Mouse (Mus musculus) intestine, embryonic 16.5 days (tissue): ENCODE measurements around the gene Fbxo31. TPM values are rescaled to one million over a fixed set of nuclear protein-coding genes. Genes with fewer than 3 reads are reported as not detected.

Source experiments
- ATAC-seq: fragments of 200-750 bp; cut with Nextera tagmentation; 2 replicates; pipeline ENCODE4 v1.8.0; 2017; ENCODE audit warnings: moderate TSS enrichment, moderate library complexity
- H3K27ac ChIP-seq: fragments of 300-500 bp; sonication (generic); 2 replicates; pipeline ENCODE4 v1.5.1; 2014; ENCODE audit warnings: mild to moderate bottlenecking, low read length
- H3K27me3 ChIP-seq: fragments of 300-500 bp; sonication (generic); replicated peaks from 2 replicates; pipeline ENCODE4 v1.6.1; 2014; ENCODE audit warnings: low read length, control low read depth, mixed read lengths; ENCODE audit not compliant: control insufficient read depth, insufficient read depth
- H3K36me3 ChIP-seq: fragments of 300-500 bp; sonication (generic); 2 replicates; pipeline ENCODE4 v1.6.1; 2014; ENCODE audit warnings: low read length, control low read depth; ENCODE audit not compliant: control insufficient read depth, insufficient read depth
- H3K4me1 ChIP-seq: fragments of 300-500 bp; sonication (generic); 2 replicates; pipeline ENCODE4 v1.6.1; 2014; ENCODE audit warnings: low read length, control low read depth, mixed read lengths; ENCODE audit not compliant: control insufficient read depth, insufficient read depth
- H3K4me2 ChIP-seq: fragments of 300-500 bp; sonication (generic); 2 replicates; pipeline ENCODE4 v1.6.1; 2014; ENCODE audit warnings: low read depth, low read length, control low read depth
- H3K4me3 ChIP-seq: fragments of 300-500 bp; sonication (generic); 2 replicates; pipeline ENCODE4 v1.5.1; 2014; ENCODE audit warnings: mild to moderate bottlenecking, low read length
- H3K9ac ChIP-seq: fragments of 300-500 bp; sonication (generic); 2 replicates; pipeline ENCODE4 v1.6.1; 2014; ENCODE audit warnings: low read depth, low read length
- H3K9me3 ChIP-seq: fragments of 300-500 bp; sonication (generic); 2 replicates; pipeline ENCODE4 v1.6.1; 2016; ENCODE audit warnings: low read length, control low read depth; ENCODE audit not compliant: control insufficient read depth
- WGBS: fragments of 180-500 bp; shearing (Covaris S2); extraction: QIAGEN DNeasy Blood & Tissue Kit; methylation state at CpG from one replicate; pipeline ENCODE4 v1.1.7; 2014; 5-methylcytosine and 5-hydroxymethylcytosine counted together
- polyA plus RNA-seq: library from polyadenylated mRNA; unstranded; fragments of >200 nt; fragmentation: Nextera tagmentation; extraction: Ambion mirVana; gene quantifications from 2 replicates; pipeline ENCODE4 v1.2.1, GENCODE M21; 2015

Fbxo31 gene
- polyA plus RNA-seq, 1 experiment from 2014 or later, result 10.6 TPM

DNA sequence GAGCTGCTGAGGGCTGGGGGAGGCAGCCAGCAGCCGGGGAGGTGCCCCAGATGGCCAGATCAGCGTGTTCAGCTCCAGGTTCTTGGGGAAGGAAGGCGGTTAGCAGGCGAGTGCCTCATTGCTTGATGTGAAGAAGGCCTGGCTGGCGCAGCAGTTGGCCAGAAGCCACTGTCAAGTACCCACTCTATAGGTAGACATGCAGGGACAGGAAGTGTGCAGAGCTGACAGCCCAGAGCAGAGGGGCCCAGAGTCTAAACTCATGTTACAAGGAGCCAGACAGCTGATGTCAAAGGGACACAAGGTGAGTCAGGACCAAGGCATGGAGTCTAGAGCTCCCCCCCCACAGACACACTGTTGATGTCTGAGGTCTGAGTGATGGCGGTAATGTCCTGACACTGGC is 28.6 kb downstream of the Fbxo31 start:
- no peaks in the 10 kb centered on the region for H3K4me1 ChIP-seq
- no peak overlapping the region for H3K9ac ChIP-seq
- H3K27ac ChIP-seq, result no peak overlapping the region
- H3K4me3 ChIP-seq, result no peak overlapping the region
- peaks cover 20% of the 10 kb centered on the region; the same call in 1 of the 2 replicates for H3K36me3 ChIP-seq
- WGBS, result 89% methylated on average over 6 of the region's 6 CpGs
- ATAC-seq, result no peak
- H3K9me3 ChIP-seq, result no peaks in the 10 kb centered on the region
- no peak overlapping the region for H3K4me2 ChIP-seq
- no peaks in the 10 kb centered on the region for H3K27me3 ChIP-seq

GRCm38 (mm10) chr8:121547132-121547531 is 31.5 kb downstream of the Fbxo31 start:
- Histone ChIP-seq H3K27me3 (no peaks in the 10 kb centered on the region), H3K9me3 (no peaks in the 10 kb centered on the region), H3K27ac (no peak overlapping the region), H3K36me3 (0 out of 2 replicates have a peak, but pooled peaks cover 6% of the 10 kb centered on the region), H3K4me1 (no peaks in the 10 kb centered on the region), H3K9ac (no peak overlapping the region), H3K4me2 (no peak overlapping the region), H3K4me3 (no peak overlapping the region)
- WGBS, result 5% methylated on average over 7 of the region's 7 CpGs
- peak; percentile 62 for ATAC-seq

GRCm38 (mm10) chr8:121544936-121545335 is 33.7 kb downstream of the Fbxo31 start:
- H3K9me3 ChIP-seq, result no peaks in the 10 kb centered on the region
- H3K4me3 ChIP-seq, result no peak overlapping the region
- H3K4me1 ChIP-seq, result no peaks in the 10 kb centered on the region
- no peaks in the 10 kb centered on the region for H3K36me3 ChIP-seq
- WGBS, result 67% methylated on average over 11 of the region's 11 CpGs
- ATAC-seq, result no peak
- H3K4me2 ChIP-seq, result no peak overlapping the region
- H3K27ac ChIP-seq, result no peak overlapping the region
- H3K27me3 ChIP-seq, result no peaks in the 10 kb centered on the region
- no peak overlapping the region for H3K9ac ChIP-seq

DNA sequence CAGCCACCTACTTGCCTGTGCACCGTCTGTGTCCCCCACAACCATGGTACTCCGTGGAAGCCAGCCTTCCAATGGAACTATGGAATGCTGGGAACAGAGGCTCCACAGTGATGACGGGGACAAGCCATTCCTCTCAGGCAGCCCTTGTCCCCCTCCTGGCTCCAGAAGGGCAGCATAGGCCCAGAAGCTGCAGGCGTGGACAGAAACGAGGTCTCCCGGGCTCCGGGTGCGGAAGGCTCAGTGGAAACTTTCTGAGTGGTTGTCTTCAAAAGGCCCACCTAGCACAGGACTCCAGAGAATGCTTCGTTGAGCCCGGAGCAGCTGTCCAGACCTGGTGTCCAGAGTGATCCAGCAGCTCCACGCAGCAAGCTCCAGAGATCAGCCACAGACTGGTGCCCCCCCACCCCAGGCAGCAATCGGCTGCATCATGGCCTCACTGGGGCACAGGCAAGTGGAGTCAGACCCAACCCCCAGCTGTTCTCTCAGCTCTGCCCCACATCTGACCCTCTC is 34.3 kb downstream of the Fbxo31 start, which contains the start of gene 1700018B08Rik:
TSS of gene 1700018B08Rik (minus strand) at position 45 of the 510 bp plus-strand sequence.
- Histone ChIP-seq H3K4me2 (no peak within 1 kb of the TSS), H3K4me3 (no peak within 1 kb of the TSS), H3K9ac (no peak within 1 kb of the TSS), H3K4me1 (no peaks in the 10 kb centered on the region), H3K27me3 (no peaks in the 10 kb centered on the region), H3K27ac (no peak within 1 kb of the TSS), H3K36me3 (no peaks in the 10 kb centered on the region), H3K9me3 (no peaks in the 10 kb centered on the region)
- ATAC-seq, result no peak
- 83% methylated on average over 12 of the region's 12 CpGs for WGBS

- Histone ChIP-seq H3K27ac (no peak overlapping the region), H3K4me3 (no peak overlapping the region), H3K27me3 (no peaks in the 10 kb centered on the region), H3K4me1 (no peaks in the 10 kb centered on the region), H3K36me3 (no peaks in the 10 kb centered on the region), H3K9ac (no peak overlapping the region), H3K9me3 (no peaks in the 10 kb centered on the region), H3K4me2 (no peak overlapping the region)
- no peak for ATAC-seq
- 66% methylated on average over 13 of the region's 13 CpGs for WGBS
Observed at GRCm38 (mm10) chr8:121542901-121543300, 35.7 kb downstream of the Fbxo31 start.

- no peaks in the 10 kb centered on the region for H3K36me3 ChIP-seq
- no peak overlapping the region for H3K4me3 ChIP-seq
- no peak overlapping the region for H3K4me2 ChIP-seq
- no peaks in the 10 kb centered on the region for H3K9me3 ChIP-seq
- no peak for ATAC-seq
- H3K9ac ChIP-seq, result no peak overlapping the region
- 75% methylated on average over 19 of the region's 19 CpGs for WGBS
- no peak overlapping the region for H3K27ac ChIP-seq
- H3K4me1 ChIP-seq, result no peaks in the 10 kb centered on the region
- H3K27me3 ChIP-seq, result no peaks in the 10 kb centered on the region
Observed at GRCm38 (mm10) chr8:121541862-121542261, 36.7 kb downstream of the Fbxo31 start.

GRCm38 (mm10) chr8:121532381-121532780 is 46.2 kb downstream of the Fbxo31 start:
- ATAC-seq, result no peak
- Histone ChIP-seq H3K4me3 (no peak overlapping the region), H3K27ac (no peak overlapping the region), H3K36me3 (no peaks in the 10 kb centered on the region), H3K9me3 (no peaks in the 10 kb centered on the region), H3K4me1 (no peaks in the 10 kb centered on the region), H3K4me2 (no peak overlapping the region), H3K27me3 (no peaks in the 10 kb centered on the region), H3K9ac (no peak overlapping the region)
- 54% methylated on average over 5 of the region's 5 CpGs for WGBS

DNA sequence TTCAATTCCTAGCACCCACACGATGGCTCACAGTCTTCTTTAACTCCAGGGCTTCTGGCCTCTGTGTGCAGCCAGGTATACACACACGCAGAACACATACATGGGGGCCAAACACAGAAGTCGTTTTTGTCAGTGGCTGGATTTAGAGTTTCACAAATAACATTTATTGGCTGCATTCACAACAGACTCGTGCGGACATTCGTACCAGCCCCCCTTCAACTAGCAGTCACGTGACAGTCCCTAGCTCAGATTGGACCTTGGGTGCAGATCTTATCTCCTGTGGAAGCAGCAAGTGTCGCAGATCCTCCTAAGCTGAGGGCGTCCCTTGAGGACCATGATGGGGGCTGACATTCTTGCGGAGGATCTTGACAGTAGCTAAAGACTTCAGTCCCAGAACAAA is 48.0 kb downstream of the Fbxo31 start:
- Histone ChIP-seq H3K36me3 (no peaks in the 10 kb centered on the region), H3K27me3 (no peaks in the 10 kb centered on the region), H3K4me3 (no peak overlapping the region), H3K9me3 (no peaks in the 10 kb centered on the region), H3K9ac (no peak overlapping the region), H3K27ac (no peak overlapping the region), H3K4me2 (no peak overlapping the region), H3K4me1 (no peaks in the 10 kb centered on the region)
- WGBS, result 72% methylated on average over 10 of the region's 10 CpGs
- no peak for ATAC-seq

DNA sequence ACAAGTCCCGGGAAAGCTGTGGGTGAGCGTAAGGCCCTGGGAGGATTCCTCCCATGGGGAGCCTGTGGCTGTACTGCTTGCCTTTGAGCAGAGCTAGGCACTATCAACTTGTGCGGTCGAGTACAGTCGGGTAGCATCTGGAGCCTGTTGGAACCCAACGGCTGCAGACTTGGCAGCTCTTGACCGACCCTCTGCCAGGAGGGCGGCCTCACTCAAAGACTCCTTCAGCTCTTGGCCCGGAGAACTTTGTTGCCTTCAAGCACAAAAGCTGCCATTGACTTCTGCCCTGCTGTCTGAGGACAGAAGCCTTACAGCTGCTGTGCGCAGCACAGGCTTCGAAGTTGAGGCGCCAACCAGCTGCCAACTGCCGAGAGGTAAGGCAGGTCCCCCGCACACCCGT is 49.8 kb downstream of the Fbxo31 start:
- no peaks in the 10 kb centered on the region for H3K36me3 ChIP-seq
- H3K27me3 ChIP-seq, result no peaks in the 10 kb centered on the region
- no peak overlapping the region for H3K4me2 ChIP-seq
- H3K4me3 ChIP-seq, result no peak overlapping the region
- H3K9ac ChIP-seq, result no peak overlapping the region
- no peaks in the 10 kb centered on the region for H3K9me3 ChIP-seq
- 72% methylated on average over 15 of the region's 15 CpGs for WGBS
- no peak overlapping the region for H3K27ac ChIP-seq
- ATAC-seq, result no peak
- H3K4me1 ChIP-seq, result no peaks in the 10 kb centered on the region

DNA sequence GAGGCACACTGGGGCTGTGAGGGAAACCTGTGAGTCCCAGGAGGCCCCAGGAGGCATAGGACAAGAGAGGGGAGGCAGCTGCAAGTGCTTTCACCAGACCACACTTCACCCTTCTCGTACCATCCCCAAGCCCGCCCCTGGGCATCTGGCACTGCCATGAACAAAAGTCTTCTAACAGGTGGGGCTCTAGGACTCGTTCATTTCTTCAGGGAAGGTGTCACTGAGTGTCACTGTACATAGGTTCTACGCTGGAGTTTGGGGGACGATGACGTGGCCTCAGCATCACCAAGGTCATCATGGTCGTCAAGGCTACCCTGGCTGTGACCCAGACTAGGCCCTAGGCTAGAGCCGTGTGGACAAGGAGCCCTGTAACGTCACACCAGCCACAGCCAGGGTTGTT is 50.9 kb downstream of the Fbxo31 start:
- H3K9ac ChIP-seq, result no peak overlapping the region
- H3K4me3 ChIP-seq, result no peak overlapping the region
- no peaks in the 10 kb centered on the region for H3K27me3 ChIP-seq
- no peaks in the 10 kb centered on the region for H3K4me1 ChIP-seq
- H3K27ac ChIP-seq, result no peak overlapping the region
- H3K9me3 ChIP-seq, result no peaks in the 10 kb centered on the region
- H3K36me3 ChIP-seq, result no peaks in the 10 kb centered on the region
- H3K4me2 ChIP-seq, result no peak overlapping the region
- ATAC-seq, result no peak
- WGBS, result 86% methylated on average over 9 of the region's 9 CpGs
